Mouse (Mus musculus): Measurements from ENCODE around the gene Stk16.

GRCm38 (mm10) chr1:75253849-75254624 lies 43.4 kb downstream of the Stk16 start:
- TF ChIP-seq EP300 (IDR thresholded peaks at IDR 0.05; ENCODE audit: low read depth) (no peak), CTCF (IDR thresholded peaks at IDR 0.05; ENCODE audit: low read depth) (peak; percentile 95)

Data from liver, postnatal 0 days (tissue).